Mouse (Mus musculus) forelimb bud, embryonic 11.5 days (tissue): ENCODE measurements at regions not wholly inside any gene's neighbourhood (a gene's known extent, or its start where the extent isn't known, plus 50 kb on each side); places are given as distances from the start of the nearest gene placed in this dataset.

Source experiments
- DNase-seq: peaks from one replicate; pipeline ENCODE4 v3.0.0-alpha.2; 2012; ENCODE audit warnings: low read depth, low spot score

- no peak for DNase-seq
These were observed 94.9 kb upstream of the Eef1e1 start for GRCm38 (mm10) chr13:38753722-38754121.

- no peak for DNase-seq
These were observed 93.0 kb upstream of the Eef1e1 start for GRCm38 (mm10) chr13:38751876-38752275.

GRCm38 (mm10) chr13:38740066-38740465, 81.2 kb upstream of the Eef1e1 start:
- DNase-seq, result no peak

GRCm38 (mm10) chr13:38736361-38737035, 77.6 kb upstream of the Eef1e1 start:
- no peak for DNase-seq

- DNase-seq, result no peak
These were observed 76.4 kb upstream of the Eef1e1 start for GRCm38 (mm10) chr13:38735294-38735693.

GRCm38 (mm10) chr13:38733246-38733645, 74.4 kb upstream of the Eef1e1 start:
- no peak for DNase-seq

- no peak for DNase-seq
These were observed 66.6 kb upstream of the Eef1e1 start for GRCm38 (mm10) chr13:38725452-38725851.

GRCm38 (mm10) chr13:38721166-38721565, 62.3 kb upstream of the Eef1e1 start:
- no peak for DNase-seq

- DNase-seq, result no peak
These were observed 56.0 kb upstream of the Eef1e1 start for GRCm38 (mm10) chr13:38714838-38715237.
